Mouse (Mus musculus) adrenal gland, postnatal 14 days (tissue): Measurements from ENCODE around the gene Ino80e. TPM values are rescaled to one million over a fixed set of nuclear protein-coding genes. Genes with fewer than 3 reads are reported as not detected.

ENCODE experiments used
- DNase-seq: peaks from one replicate; pipeline ENCODE4 v3.0.0; 2021; ENCODE audit warnings: mixed read lengths
- total RNA-seq: library from RNA; stranded (reverse); gene quantifications from 2 replicates; pipeline ENCODE4 v1.2.3, GENCODE M21; 2021

The Ino80e gene
- total RNA-seq, 1 experiment from 2014 or later = 39.2 TPM

DNA sequence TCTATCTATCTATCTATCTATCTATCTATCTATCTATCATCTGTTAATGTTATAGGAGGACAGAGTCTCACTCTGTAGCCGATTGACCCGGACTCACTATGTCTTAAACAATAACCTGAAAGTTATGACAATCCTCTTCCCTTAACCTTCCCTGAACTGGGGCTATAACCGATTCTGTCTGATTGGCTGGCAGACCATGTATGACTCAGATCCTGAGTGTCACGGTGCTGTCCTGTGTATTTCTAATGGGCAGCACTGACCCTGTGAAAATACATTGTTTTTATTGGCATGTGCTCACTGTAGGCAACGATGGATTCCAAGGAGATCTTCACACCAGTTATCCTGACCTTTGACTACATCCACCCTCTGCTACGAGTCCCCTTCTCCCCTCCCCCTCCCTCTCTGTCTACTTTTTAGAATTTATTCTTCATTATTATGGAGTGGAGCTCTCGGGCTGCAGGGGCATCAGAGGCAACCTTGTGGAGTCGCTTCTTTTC, 46.4 kb downstream of the Ino80e start:
- peak; percentile 29 for DNase-seq

DNA sequence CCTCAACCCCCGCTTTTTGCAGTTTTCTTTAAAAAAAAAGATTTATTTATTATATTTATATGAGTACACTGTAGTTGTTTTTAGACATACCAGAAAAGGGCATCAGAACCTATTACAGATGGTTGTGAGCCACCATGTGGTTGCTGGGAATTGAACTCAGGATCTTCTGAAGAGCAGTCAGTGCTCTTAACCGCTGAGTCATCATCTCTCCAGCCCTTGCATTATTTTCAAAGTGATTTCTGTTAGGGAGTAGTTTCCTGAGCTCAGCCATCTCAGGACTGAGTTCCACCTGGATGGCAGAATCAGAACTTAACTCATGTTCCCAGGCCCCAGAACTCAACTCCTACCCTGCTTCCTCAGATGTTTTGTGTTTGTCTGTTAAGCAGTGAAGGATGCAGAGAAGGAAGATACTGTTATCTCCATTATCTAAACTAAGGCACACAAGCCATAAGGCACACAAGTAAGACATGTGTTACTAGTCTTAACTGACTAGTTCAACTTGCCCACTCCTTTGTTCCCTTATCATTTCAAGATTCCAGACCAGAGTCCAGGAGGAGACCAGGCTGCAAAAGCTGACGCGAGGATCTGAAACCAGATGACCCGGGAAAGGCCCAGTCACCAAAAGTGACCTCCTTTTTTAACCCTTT, 52.3 kb downstream of the Ino80e start:
- no peak for DNase-seq

DNA sequence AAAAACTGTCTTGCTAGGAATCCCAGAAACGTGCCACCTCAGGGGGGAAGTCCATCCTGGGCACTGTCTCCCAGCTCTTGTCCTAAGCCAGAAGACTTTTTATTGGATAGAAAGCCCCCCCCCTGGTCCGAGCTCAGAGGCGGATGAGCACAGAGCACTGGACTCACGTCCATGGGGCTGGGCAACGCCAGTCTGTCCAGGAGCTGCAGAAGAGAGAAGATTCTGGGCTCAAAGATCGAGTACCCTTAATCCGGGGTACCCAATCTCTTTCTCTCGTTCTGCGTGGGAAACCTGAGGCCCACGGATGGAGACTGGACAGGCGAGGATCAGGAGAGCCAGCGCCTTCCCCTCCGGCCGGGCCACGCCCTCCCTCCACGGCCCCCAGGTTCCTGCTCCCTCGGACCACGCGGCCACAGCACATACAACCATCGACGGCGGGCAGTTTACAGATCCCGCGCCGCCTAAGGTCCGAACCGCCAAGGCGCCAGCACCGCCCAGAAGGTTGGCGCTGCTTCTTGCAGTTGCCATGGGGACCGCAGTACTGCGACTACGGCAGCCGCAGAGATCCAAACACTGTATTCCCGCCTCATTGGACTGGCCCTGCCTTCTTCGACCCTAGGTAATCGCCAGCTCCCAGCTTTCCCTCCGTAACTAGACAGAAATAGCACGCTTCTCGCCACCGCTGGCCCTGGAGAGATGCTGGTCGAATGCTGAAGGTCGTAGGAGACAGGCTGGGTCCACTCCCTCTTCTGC, 53.3 kb downstream of the Ino80e start:
- DNase-seq = peak; percentile 94

DNA sequence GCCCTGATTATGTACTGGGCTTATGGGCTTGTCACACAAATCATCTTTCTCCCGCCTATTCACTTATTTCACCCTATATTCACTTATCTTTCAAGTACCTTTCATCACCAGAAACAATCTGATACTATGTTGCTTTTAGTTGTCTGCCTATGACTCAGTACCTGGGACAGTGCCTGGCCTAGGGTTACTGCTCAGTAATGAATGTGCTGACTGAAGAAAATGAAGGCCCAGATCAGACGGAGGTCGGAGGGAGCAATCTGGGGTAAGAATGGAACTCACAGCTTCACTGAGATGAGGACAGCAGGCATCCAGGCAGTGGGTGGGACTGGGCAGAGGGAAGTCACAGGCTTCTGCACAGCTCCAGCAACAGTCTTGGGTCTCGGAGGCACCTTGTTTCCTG, 54.8 kb downstream of the Ino80e start:
- peak; percentile 52 for DNase-seq

DNA sequence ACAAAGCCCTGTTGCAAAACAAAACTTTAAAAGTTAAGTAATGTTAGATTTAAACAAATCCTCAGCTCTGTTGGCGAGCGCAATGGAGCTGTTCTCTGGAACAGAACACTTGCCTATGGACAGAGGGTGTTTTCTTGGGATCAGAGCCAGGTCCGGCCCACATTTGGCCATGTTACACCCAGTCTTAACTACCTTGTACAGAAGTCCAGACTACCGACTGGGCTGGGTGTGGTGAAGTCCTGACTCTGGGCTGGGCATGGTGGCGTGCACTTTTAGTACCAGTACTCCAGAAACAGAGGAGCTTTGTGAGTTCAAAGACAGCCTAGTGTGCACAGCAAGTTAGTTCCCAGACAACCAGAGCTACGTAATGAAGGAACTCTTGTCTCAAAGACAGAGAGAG, 55.2 kb downstream of the Ino80e start:
- peak; percentile 50 for DNase-seq

DNA sequence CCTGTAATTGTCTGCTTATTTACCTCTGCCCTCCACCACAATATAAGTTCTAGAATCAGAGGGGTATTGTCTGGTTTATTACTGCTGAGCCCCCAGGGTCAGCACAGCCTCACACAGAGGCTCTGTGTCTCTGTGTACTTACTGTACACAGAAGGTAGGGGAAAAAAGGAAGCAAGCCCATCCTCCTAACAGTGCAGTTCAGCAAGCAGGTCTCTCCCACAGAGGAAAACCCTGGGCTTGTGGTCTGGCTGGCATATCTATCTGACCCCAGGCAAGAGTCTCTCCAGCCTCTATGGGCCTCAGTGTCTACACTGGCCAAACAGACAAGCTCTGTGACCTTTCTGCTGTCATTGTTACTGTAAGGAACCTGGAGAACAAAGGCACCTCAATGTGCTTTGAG, 58.4 kb downstream of the Ino80e start:
- DNase-seq = no peak

DNA sequence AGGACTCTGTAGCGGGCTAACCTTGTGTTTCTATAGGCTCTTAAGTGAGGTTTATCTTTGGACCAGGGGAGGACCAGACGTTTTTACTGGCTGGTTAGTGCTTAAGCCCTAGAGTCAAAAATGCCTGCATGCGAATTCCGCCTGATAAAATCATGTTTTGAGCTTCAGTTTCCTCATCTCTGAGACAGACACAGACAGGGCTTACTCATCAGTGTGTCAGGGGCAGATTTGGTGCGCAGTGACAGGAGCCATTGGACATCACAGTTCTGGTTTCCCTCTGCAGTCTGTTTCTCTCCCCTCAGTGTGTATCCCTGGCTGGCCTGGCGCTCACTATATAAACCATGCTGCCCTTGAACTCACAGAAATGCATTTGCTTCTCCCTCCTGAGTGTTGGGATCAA, 59.0 kb downstream of the Ino80e start:
- DNase-seq = peak; percentile 43

DNA sequence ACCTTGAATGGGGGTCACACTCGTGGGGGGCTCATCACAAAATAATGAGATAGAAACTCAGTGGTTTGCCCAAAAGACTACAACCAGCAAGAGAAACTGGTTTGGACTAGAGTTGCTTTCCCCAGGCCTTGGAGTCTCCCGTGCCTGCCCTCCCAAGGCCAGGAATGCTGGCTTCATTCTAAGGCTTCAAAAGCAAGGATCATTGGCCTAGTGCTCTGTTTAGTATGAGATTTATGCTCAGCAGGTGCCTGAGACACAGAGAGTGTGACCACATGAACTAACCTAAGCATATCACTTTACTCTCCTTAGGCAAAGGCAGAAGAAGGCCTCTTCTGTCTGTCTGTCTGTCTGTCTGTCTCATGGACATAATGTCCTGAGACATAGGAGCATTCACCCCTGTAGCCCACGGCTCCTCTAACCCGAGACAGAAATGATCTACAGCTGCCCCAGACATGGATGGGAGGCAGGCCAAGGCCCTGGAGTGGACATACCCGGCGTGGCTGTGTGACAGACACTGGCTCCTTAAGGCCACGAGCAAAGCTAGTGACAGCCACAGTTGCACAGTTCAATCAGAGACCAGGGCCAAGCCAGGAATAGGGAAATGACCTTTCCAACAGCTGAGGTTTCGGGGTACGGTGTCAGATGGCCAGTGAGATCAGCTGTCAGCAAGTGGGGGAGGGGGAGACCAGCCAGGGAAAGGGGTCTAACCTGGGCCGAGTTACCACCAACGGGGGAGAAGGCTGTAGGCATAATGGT, 59.9 kb downstream of the Ino80e start:
- DNase-seq = peak; percentile 69

DNA sequence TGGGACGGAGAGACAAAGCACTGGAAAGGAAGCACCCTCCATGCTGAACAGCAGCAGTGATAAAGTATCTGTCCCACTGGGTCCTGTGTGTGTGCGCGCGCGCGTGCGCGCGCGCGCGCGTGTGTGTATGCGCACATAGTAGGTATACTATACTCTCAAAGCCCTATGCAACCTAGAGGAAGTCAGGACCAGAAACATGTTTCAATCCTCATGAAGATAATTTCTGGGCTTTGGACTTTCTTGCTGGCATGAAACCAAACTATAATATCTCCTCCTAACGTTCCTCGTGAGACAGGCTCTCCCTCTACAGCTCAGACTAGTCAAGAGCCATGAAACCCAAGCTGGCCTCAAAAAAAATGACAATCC, 61.1 kb downstream of the Ino80e start:
- no peak for DNase-seq

Other genes with a start within 250 kb of the Ino80e start
- gene Nupr1, start 231.5 kb downstream of the Ino80e start, total RNA-seq = 16.2 and 21.5 TPM in 2 replicates
- gene Sgf29, start 213.1 kb downstream of the Ino80e start, total RNA-seq = 38.3 and 48.0 TPM in 2 replicates
- 81.6 and 83.8 TPM in 2 replicates for gene Sult1a1, start 185.9 kb downstream of the Ino80e start, total RNA-seq
- 74.9 and 82.9 TPM in 2 replicates for gene Bola2, start 167.0 kb downstream of the Ino80e start, total RNA-seq
- gene Slx1b, start 166.6 kb downstream of the Ino80e start, total RNA-seq = 10.7 and 18.6 TPM in 2 replicates
- 12.0 and 78.1 TPM in 2 replicates for gene Coro1a, start 154.6 kb downstream of the Ino80e start, total RNA-seq
- 128 and 136 TPM in 2 replicates for gene Mapk3, start 102.8 kb downstream of the Ino80e start, total RNA-seq
- gene Gdpd3, start 96.0 kb downstream of the Ino80e start, total RNA-seq = 3.8 and 5.6 TPM in 2 replicates
- gene Ypel3, start 85.4 kb downstream of the Ino80e start, total RNA-seq = 129 and 173 TPM in 2 replicates
- gene Tbx6, start 80.9 kb downstream of the Ino80e start, total RNA-seq = 1.2 and 1.5 TPM in 2 replicates
- 94.7 and 109 TPM in 2 replicates for gene Ppp4c, start 69.9 kb downstream of the Ino80e start, total RNA-seq
- gene Fam57b, start 64.7 kb downstream of the Ino80e start, total RNA-seq = 32.1 and 32.5 TPM in 2 replicates
- gene 4930451I11Rik, start 30.7 kb downstream of the Ino80e start, total RNA-seq = not detected in 2 replicates
- gene Doc2a, start 15.0 kb downstream of the Ino80e start, total RNA-seq = 0.63 and 0.64 TPM in 2 replicates
- gene Hirip3, start 405 bp downstream of the Ino80e start, total RNA-seq = 24.1 and 30.2 TPM in 2 replicates
- gene Taok2, start 22.3 kb upstream of the Ino80e start, total RNA-seq = 68.8 and 79.4 TPM in 2 replicates
- 27.6 and 27.9 TPM in 2 replicates for gene Tmem219, start 60.5 kb upstream of the Ino80e start, total RNA-seq
- 20.2 and 24.7 TPM in 2 replicates for gene Kctd13, start 66.5 kb upstream of the Ino80e start, total RNA-seq
- 1.7 and 2.2 TPM in 2 replicates for gene Asphd1, start 87.2 kb upstream of the Ino80e start, total RNA-seq
- gene Sez6l2, start 88.2 kb upstream of the Ino80e start, total RNA-seq = 54.2 and 62.2 TPM in 2 replicates
- gene Cdipt, start 113.5 kb upstream of the Ino80e start, total RNA-seq = 78.2 and 83.0 TPM in 2 replicates
- gene Cdiptos, start 113.7 kb upstream of the Ino80e start, total RNA-seq = 1.6 TPM in 2 replicates
- 61.7 and 63.8 TPM in 2 replicates for gene Mvp, start 152.2 kb upstream of the Ino80e start, total RNA-seq
- 3.0 and 3.2 TPM in 2 replicates for gene Pagr1b, start 154.1 kb upstream of the Ino80e start, total RNA-seq
- 7.9 and 24.6 TPM in 2 replicates for gene Pagr1a, start 155.0 kb upstream of the Ino80e start, total RNA-seq
- 8.4 and 26.9 TPM in 2 replicates for gene Gm42742, start 158.7 kb upstream of the Ino80e start, total RNA-seq
- 3.5 and 4.6 TPM in 2 replicates for gene Prrt2, start 158.8 kb upstream of the Ino80e start, total RNA-seq
- gene Maz, start 164.7 kb upstream of the Ino80e start, total RNA-seq = 133 and 142 TPM in 2 replicates
- 18.9 and 21.7 TPM in 2 replicates for gene Kif22, start 180.1 kb upstream of the Ino80e start, total RNA-seq
- gene Zg16, start 225.0 kb upstream of the Ino80e start, total RNA-seq = not detected in 2 replicates
- gene AI467606, start 229.0 kb upstream of the Ino80e start, total RNA-seq = 1.3 and 5.7 TPM in 2 replicates